Mouse (Mus musculus) liver, postnatal 0 days (tissue): ENCODE data around the gene Gm20388.

Experiments
- CTCF ChIP-seq: sonication (generic); IDR thresholded peaks from 2 replicates; pipeline ENCODE4 v1.5.1; 2016; ENCODE audit warnings: antibody characterized with exemption, low read depth
- EP300 ChIP-seq: IDR thresholded peaks from 2 replicates; pipeline ENCODE4 v1.6.1; 2016; ENCODE audit warnings: antibody characterized with exemption, low read depth, mild to moderate bottlenecking

- TF ChIP-seq CTCF (no peak), EP300 (no peak)
These were observed 2666.0 kb downstream of the Gm20388 start, which contains the start of gene Aprt for GRCm38 (mm10) chr8:122576648-122577022.
